In the genomic region with DNA sequence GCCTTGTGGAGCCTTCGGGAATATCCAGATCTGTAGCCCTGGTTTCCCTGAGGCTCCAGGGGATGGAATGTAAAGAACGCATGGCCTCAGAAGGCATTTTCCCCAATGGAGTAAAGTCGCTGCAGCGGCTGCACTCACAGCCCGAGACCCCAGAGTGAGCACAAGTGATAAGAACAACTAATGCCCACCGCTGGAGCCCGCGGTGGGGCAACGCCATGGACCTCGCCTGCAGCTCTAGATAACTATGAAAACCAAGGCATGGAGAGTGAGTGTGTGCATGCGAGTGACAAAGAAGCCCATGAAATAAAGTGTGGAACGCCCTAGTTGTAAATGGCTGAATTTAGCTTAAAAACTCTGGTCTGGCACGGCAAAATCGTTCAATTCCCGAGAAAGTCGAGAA, we compare ENCODE assay signal across 22 mouse cellular contexts. TPM values are rescaled to one million over a fixed set of nuclear protein-coding genes. Genes with fewer than 3 reads are reported as not detected.
"Had no signal": no experiment of that assay in that cellular context is flagged by ENCODE, and none has a peak within 500 bp of the region (broad histone marks: within the 10 kb centered on the region; RNA-seq: fewer than 3 reads in every experiment).

No protein-coding gene starts in this region.

- H3K36me3 ChIP-seq: lung, embryonic 15.5 days; midbrain, embryonic 13.5 days; midbrain, embryonic 15.5 days; neural tube, embryonic 12.5 days; stomach, embryonic 15.5 days had no signal

- H3K4me1 ChIP-seq: midbrain, embryonic 13.5 days; midbrain, embryonic 15.5 days; neural tube, embryonic 12.5 days; stomach, embryonic 15.5 days had no signal

- H3K4me2 ChIP-seq: lung, embryonic 15.5 days; midbrain, embryonic 11.5 days; midbrain, embryonic 13.5 days; midbrain, embryonic 15.5 days; neural tube, embryonic 12.5 days; stomach, embryonic 15.5 days had no signal

- ATAC-seq: lung, postnatal 0 days; midbrain, embryonic 13.5 days; midbrain, embryonic 15.5 days had no signal

- H3K27me3 ChIP-seq: lung, embryonic 15.5 days; midbrain, embryonic 13.5 days; midbrain, embryonic 15.5 days; neural tube, embryonic 12.5 days; stomach, embryonic 15.5 days had no signal

- H3K27ac ChIP-seq: lung, embryonic 15.5 days; macrophage; midbrain, embryonic 13.5 days; midbrain, embryonic 15.5 days; neural tube, embryonic 12.5 days; stomach, embryonic 15.5 days; stomach, postnatal 0 days had no signal

- DNase-seq: lung, adult 2 months; lung, postnatal 14 days; lung, postnatal 36 days; right cerebral cortex, postnatal 14 days; thymus, adult 2 months; thymus, postnatal 25 days; thymus, postnatal 4 days had no signal

- H3K4me3 ChIP-seq: lung, embryonic 15.5 days; megakaryocyte, embryonic 14.5 days; midbrain, embryonic 13.5 days; midbrain, embryonic 15.5 days; neural tube, embryonic 12.5 days; stomach, embryonic 15.5 days had no signal

- H3K9ac ChIP-seq: lung, embryonic 15.5 days; midbrain, embryonic 13.5 days; midbrain, embryonic 15.5 days; neural tube, embryonic 12.5 days; stomach, embryonic 15.5 days had no signal

- H3K9me3 ChIP-seq: lung, embryonic 15.5 days; midbrain, embryonic 13.5 days; midbrain, embryonic 15.5 days; neural tube, embryonic 12.5 days; stomach, embryonic 15.5 days had no signal

RNA-seq across cellular contexts. Expression of gene 1700029F12Rik, which starts 45.0 kb away (rescaled TPM):
- total RNA-seq: megakaryocyte progenitor cell, adult 5-6 weeks; midbrain, postnatal 0 days; monocyte, adult 5-6 weeks; neutrophil, adult 5-6 weeks had no signal
- polyA plus RNA-seq: lung, adult 2 months; lung, embryonic 15.5 days; lung, postnatal 0 days; macrophage; midbrain, embryonic 11.5 days; midbrain, embryonic 13.5 days; midbrain, embryonic 15.5 days; midbrain, postnatal 0 days; neural tube, embryonic 12.5 days; neural tube, embryonic 14.5 days; stomach, embryonic 15.5 days; stomach, postnatal 0 days had no signal
